Mouse (Mus musculus): ENCODE measurements around the gene Pard3b. TPM values are rescaled to one million over a fixed set of nuclear protein-coding genes. Genes with fewer than 3 reads are reported as not detected.

The Pard3b gene
- total RNA-seq, 4 experiments from 2014 or later, result 14.1 to 15.8 (median 15.0) TPM

GRCm38 (mm10) chr1:61751008-61751407 lies 112.4 kb downstream of the Pard3b start:
- DNase-seq (ENCODE audit: low spot score), result no peak

DNA sequence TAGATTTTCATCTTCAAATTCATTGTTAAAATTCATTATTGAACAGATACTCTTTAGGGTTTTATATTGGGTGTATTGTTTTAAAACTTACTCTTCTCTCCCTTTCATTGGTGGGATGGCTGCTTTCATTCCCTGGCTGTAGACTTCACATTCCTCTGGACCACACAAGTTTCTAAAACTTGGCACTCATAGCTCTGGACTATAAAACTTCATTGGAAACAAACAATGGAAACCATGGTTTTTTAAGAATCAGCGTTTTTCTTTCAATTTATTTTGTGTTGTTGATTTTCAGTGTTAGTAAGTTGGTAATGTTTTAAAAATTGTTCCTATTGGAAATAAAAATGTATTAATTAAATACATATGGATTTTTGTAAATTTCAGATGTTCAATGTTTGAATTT lies 118.1 kb downstream of the Pard3b start:
- no peak for DNase-seq (ENCODE audit: low spot score)

- DNase-seq (ENCODE audit: low spot score), result peak; percentile 71
Measured at GRCm38 (mm10) chr1:61771213-61771612, 132.6 kb downstream of the Pard3b start.

DNA sequence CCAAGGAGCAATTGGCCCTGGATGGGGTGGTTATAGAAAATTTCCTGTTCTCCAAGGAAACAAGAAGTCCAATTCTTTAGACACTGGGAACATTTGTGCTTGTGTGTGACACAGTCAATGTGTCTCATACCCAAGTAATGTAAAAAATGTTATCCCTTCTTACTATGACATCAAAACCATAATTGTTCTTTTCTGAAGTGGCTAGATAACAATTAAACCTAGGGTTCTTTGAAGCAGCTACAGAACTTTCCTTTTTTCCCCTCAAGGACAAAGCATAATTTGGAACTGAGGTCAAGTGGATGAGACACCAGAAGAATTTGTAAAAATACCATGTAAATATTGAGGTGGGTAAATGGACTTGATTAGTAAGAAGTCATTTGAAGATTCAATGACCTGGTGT lies 140.1 kb downstream of the Pard3b start:
- DNase-seq (ENCODE audit: low spot score), result no peak

GRCm38 (mm10) chr1:61779906-61780305 lies 141.3 kb downstream of the Pard3b start:
- DNase-seq (ENCODE audit: low spot score), result peak; percentile 5

- no peak for DNase-seq (ENCODE audit: low spot score)
Measured at GRCm38 (mm10) chr1:61796296-61796695, 157.7 kb downstream of the Pard3b start.

- DNase-seq (ENCODE audit: low spot score), result no peak
Measured at GRCm38 (mm10) chr1:61820213-61820612, 181.6 kb downstream of the Pard3b start.

- DNase-seq (ENCODE audit: low spot score), result no peak
Measured at GRCm38 (mm10) chr1:61825560-61826191, 187.1 kb downstream of the Pard3b start.

- no peak for DNase-seq (ENCODE audit: low spot score)
Measured at GRCm38 (mm10) chr1:61837006-61837544, 198.5 kb downstream of the Pard3b start.

DNA sequence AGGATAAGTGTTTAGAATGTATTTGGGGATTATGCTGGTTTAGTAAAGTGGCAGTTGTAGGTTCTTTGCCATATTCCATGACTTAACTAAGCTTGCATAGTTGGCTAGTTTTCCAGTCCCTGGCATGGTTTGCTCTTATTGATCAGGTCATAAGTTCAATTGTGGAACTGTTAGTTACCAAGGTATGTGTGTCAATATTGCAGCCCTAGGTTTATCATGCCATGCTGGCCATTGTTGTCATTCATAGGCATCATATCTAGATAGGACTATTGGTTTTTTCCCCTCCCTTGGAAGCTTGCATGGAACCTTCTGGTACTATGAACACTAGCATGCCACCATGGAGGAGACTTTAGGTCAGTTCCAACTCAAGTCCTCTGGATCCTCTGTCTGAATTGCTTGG lies 208.0 kb downstream of the Pard3b start:
- DNase-seq (ENCODE audit: low spot score), result no peak

- DNase-seq (ENCODE audit: low spot score), result no peak
Measured at GRCm38 (mm10) chr1:61849029-61849714, 210.5 kb downstream of the Pard3b start.

DNA sequence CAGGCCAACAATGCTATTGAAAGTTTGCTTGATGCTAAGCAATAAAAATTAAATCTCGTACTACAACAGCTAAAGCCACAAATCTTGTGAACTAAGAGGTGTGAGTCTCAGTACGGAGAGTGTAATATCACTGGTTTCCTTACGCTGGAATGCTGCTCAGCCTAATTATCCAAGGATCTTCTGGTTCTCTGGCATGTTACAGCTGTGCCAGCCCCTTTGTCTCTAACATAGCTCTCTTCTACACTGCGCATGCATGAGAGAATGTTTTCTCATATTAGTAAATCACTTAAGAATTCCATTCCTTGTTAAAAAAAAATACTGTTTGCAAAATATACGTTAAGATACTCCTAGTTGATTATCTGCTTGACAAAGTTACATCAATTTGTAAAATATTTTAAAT lies 211.8 kb downstream of the Pard3b start:
- no peak for DNase-seq (ENCODE audit: low spot score)

- DNase-seq (ENCODE audit: low spot score), result no peak
Measured at GRCm38 (mm10) chr1:61851176-61851575, 212.6 kb downstream of the Pard3b start.

GRCm38 (mm10) chr1:61867286-61868082 lies 228.9 kb downstream of the Pard3b start:
- DNase-seq (ENCODE audit: low spot score), result no peak

DNA sequence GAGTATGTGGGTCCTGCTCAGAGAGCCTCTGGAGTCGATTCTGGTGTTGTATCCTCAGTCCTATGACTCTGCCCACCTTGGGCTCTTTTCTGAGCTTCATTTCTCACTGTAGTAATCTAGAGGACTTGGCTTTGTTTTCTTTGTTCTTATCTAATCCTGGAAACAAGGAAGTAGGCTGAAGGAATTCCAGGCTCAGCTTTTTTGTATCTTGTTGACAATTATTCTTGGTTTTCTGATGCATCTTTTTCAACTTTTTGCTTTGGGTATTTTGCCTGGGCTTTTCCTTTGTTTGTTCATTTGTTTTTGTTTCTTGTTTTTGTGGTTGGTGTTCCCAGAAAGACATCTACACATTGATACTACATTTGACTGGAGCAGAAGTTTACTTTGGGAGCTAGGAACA lies 236.3 kb downstream of the Pard3b start:
- DNase-seq (ENCODE audit: low spot score), result no peak

DNA sequence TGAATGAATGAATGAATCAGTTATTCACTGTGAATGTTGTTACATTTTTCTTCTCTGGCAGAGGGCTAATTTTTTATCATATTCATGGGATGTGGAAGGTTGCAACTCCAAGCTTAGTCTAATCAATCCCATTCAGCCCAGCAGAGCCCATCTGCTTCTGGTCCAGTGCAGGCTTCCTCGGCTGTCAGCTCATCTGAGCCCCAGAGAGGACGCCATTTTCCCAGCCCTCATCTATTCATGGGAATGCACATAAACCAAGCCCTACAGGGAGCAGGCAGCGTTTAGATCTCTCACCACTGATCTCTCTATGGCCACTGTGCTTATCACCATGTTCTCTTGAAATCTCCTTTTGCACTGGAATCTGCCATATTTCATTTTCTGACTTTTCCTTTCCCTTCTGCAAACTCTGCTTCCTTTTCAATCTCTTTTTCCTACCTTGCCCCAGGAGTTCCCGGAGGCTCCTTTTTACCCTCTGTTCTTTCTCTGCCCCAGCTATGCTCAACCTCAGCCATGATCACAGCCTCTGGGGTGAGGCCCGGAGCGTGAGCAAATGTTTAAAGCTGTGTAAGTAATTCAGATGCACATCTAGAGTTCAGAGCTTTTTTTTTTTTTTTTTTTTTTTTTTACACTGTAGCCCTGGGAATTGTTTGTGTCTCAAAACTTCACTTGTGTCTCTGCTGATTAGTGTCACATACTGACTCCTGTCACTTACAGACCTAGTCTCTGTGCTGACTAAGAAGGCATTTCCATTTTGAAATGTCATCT lies 241.3 kb downstream of the Pard3b start:
- no peak for DNase-seq (ENCODE audit: low spot score)

- DNase-seq (ENCODE audit: low spot score), result no peak
Measured at GRCm38 (mm10) chr1:61896048-61896447, 257.4 kb downstream of the Pard3b start.

DNA sequence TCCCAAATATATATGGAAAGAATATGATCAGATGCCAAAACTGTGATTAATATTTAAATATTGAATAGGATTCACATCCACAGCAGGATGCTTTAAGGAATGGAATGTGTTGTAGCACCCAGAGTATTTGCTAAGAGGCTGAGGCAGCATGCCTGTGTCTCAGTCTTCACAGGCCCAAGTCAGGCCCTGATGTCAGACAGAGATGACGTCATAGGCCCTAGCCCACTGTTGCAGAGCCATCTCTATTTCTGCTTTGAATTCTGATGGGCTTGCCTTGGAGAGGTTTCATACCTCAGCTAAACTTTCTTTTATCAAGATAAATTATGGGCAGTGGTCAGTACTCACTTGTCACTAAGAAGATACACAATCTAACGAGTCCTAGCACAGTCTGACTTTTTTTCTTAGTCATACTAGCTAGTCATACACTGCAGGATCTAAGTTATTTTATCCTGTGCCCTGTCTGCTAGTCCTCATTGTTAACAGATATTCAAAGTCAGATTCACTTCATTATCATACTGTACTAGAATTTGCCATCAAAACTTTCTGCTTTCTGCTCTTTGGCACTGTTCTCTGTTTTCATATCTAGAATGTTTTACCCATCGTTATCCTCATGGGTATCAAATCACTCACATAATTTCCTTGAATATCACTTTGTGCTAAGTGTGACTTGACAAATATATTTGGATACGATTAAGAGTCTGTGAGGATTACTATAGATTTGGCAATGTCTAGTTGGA lies 264.8 kb downstream of the Pard3b start:
- no peak for DNase-seq (ENCODE audit: low spot score)

GRCm38 (mm10) chr1:61904036-61904435 lies 265.4 kb downstream of the Pard3b start:
- no peak for DNase-seq (ENCODE audit: low spot score)

GRCm38 (mm10) chr1:61912931-61913330 lies 274.3 kb downstream of the Pard3b start:
- no peak for DNase-seq (ENCODE audit: low spot score)

- no peak for DNase-seq (ENCODE audit: low spot score)
Measured at GRCm38 (mm10) chr1:61924958-61925357, 286.3 kb downstream of the Pard3b start.

All from heart, adult 8-10 months (tissue).